8 mouse cellular contexts compared by ENCODE assay signal in genomic region chr1:171328839-171329432, GRCm38 (mm10). TPM values are rescaled to one million over a fixed set of nuclear protein-coding genes. Genes with fewer than 3 reads are reported as not detected.
A peak's percentile ranks its signal among the peaks of the same experiment; 100 is the strongest.
DNase-seq lines count a peak whose midpoint lies in the region; ATAC-seq and TF ChIP-seq lines count a peak whose summit lies in the region.

Gene Dedd (plus strand): TSS chr1:171329145.

- H3K27ac ChIP-seq in forebrain, embryonic 10.5 days = peak within 1 kb of the TSS; percentile 100
- H3K27ac ChIP-seq in heart, embryonic 15.5 days = peak within 1 kb of the TSS; percentile 100
- peak within 1 kb of the TSS; percentile 83 for H3K27ac ChIP-seq in liver, embryonic 14.5 days
- H3K27ac ChIP-seq in neural tube, embryonic 11.5 days (ENCODE audit: low read depth, low read length) = peak within 1 kb of the TSS; percentile 96
- peak within 1 kb of the TSS; percentile 99 for H3K27ac ChIP-seq in stomach, postnatal 0 days (replicated peaks)

- peak within 1 kb of the TSS; percentile 86 for H3K4me3 ChIP-seq in forebrain, embryonic 10.5 days
- H3K4me3 ChIP-seq in heart, embryonic 15.5 days = peak within 1 kb of the TSS; percentile 92
- H3K4me3 ChIP-seq in liver, embryonic 14.5 days (ENCODE audit: insufficient read depth in 1 of 2, low read depth in 2 of 2, low read length in 2 of 2) = peak within 1 kb of the TSS; percentile 73 to 82
- peak within 1 kb of the TSS; percentile 75 for H3K4me3 ChIP-seq in neural tube, embryonic 11.5 days (ENCODE audit: low read depth, low read length)
- peak within 1 kb of the TSS; percentile 88 for H3K4me3 ChIP-seq in stomach, postnatal 0 days (ENCODE audit: low read depth, low read length)

- H3K27me3 ChIP-seq in forebrain, embryonic 10.5 days (ENCODE audit: poor library complexity, severe bottlenecking) = no peaks in the 10 kb centered on the region
- H3K27me3 ChIP-seq in heart, embryonic 15.5 days = no peaks in the 10 kb centered on the region
- no peaks in the 10 kb centered on the region for H3K27me3 ChIP-seq in liver, embryonic 14.5 days (ENCODE audit: control insufficient read depth, insufficient read depth, low read length)
- H3K27me3 ChIP-seq in neural tube, embryonic 11.5 days (ENCODE audit: control insufficient read depth, insufficient read depth, low read length) = no peaks in the 10 kb centered on the region
- H3K27me3 ChIP-seq in stomach, postnatal 0 days (ENCODE audit: control insufficient read depth, insufficient read depth, low read length) = no peaks in the 10 kb centered on the region

- peaks cover 41% of the 10 kb centered on the region for H3K4me1 ChIP-seq in forebrain, embryonic 10.5 days
- H3K4me1 ChIP-seq in heart, embryonic 15.5 days (replicated peaks) = peaks cover 41% of the 10 kb centered on the region
- peaks cover 13 to 17% of the 10 kb centered on the region in 2 experiments for H3K4me1 ChIP-seq in liver, embryonic 14.5 days (replicated peaks; ENCODE audit: control insufficient read depth in 2 of 2, insufficient read depth in 2 of 2, low read length in 1 of 2)
- peaks cover 10% of the 10 kb centered on the region for H3K4me1 ChIP-seq in neural tube, embryonic 11.5 days (ENCODE audit: control insufficient read depth, insufficient read depth, low read length)
- H3K4me1 ChIP-seq in stomach, postnatal 0 days (replicated peaks; ENCODE audit: control insufficient read depth, insufficient read depth) = 0 out of 2 replicates have a peak, but pooled peaks cover 4% of the 10 kb centered on the region

- H3K9me3 ChIP-seq in forebrain, embryonic 10.5 days = no peaks in the 10 kb centered on the region
- no peaks in the 10 kb centered on the region for H3K9me3 ChIP-seq in heart, embryonic 15.5 days (replicated peaks)
- H3K9me3 ChIP-seq in liver, embryonic 14.5 days (ENCODE audit: control insufficient read depth, low read length) = no peaks in the 10 kb centered on the region
- no peaks in the 10 kb centered on the region for H3K9me3 ChIP-seq in neural tube, embryonic 11.5 days (ENCODE audit: control insufficient read depth, low read length)
- H3K9me3 ChIP-seq in stomach, postnatal 0 days (ENCODE audit: control insufficient read depth, low read length) = no peaks in the 10 kb centered on the region

- peak; percentile 86 to 87 for DNase-seq in CD8-positive naive resting alpha-beta T cell, adult 2 months (ENCODE audit: low read depth in 2 of 2, low spot score in 2 of 2)
- peak; percentile 77 for DNase-seq in c-Kit-positive CD71-negative TER-119-negative erythroid progenitor cells, embryonic 14.5 days (ENCODE audit: low read depth)
- DNase-seq in forebrain, embryonic 10.5 days (ENCODE audit: extremely low spot score, low spot score) = peak; percentile 93
- DNase-seq in kidney, postnatal 25 days = peak; percentile 90 to 97
- DNase-seq in liver, embryonic 14.5 days (ENCODE audit: low read depth in 3 of 3, low spot score in 3 of 3) = peak; percentile 73 to 78 (median 74)
- peak; percentile 92 for DNase-seq in neural tube, embryonic 11.5 days (ENCODE audit: low spot score)
- DNase-seq in stomach, postnatal 0 days (ENCODE audit: low spot score) = peak; percentile 94

- H3K4me2 ChIP-seq in heart, embryonic 15.5 days = peak within 1 kb of the TSS; percentile 70
- peak within 1 kb of the TSS; percentile 84 for H3K4me2 ChIP-seq in liver, embryonic 14.5 days (ENCODE audit: low read depth)
- H3K4me2 ChIP-seq in neural tube, embryonic 11.5 days (ENCODE audit: low read depth) = peak within 1 kb of the TSS; percentile 83
- peak within 1 kb of the TSS; percentile 84 for H3K4me2 ChIP-seq in stomach, postnatal 0 days (replicated peaks; ENCODE audit: low read depth)

- ATAC-seq in heart, embryonic 15.5 days (replicated peaks; ENCODE audit: insufficient number of reproducible peaks, insufficient read depth, low FRiP score, low read depth) = peak; percentile 92
- peak; percentile 86 for ATAC-seq in liver, embryonic 14.5 days (ENCODE audit: insufficient read depth)
- ATAC-seq in neural tube, embryonic 11.5 days (ENCODE audit: insufficient read depth, low FRiP score, low TSS enrichment) = peak; percentile 93
- peak; percentile 95 for ATAC-seq in stomach, postnatal 0 days (ENCODE audit: low FRiP score, low TSS enrichment)

- H3K9ac ChIP-seq in heart, embryonic 15.5 days = peak within 1 kb of the TSS; percentile 97
- H3K9ac ChIP-seq in liver, embryonic 14.5 days (replicated peaks) = peak within 1 kb of the TSS; percentile 96
- peak within 1 kb of the TSS; percentile 92 for H3K9ac ChIP-seq in neural tube, embryonic 11.5 days (ENCODE audit: low read length)
- peak within 1 kb of the TSS; percentile 93 for H3K9ac ChIP-seq in stomach, postnatal 0 days (ENCODE audit: low read length)

- no peak for TF ChIP-seq EP300 in liver, embryonic 14.5 days (IDR thresholded peaks at IDR 0.05; ENCODE audit: low read depth)
- no peak for TF ChIP-seq EP300 in stomach, postnatal 0 days (optimal IDR thresholded peaks at IDR 0.05)

- under 1% methylated on average over 48 of the region's 48 CpGs for WGBS in forebrain, embryonic 10.5 days
- WGBS in heart, embryonic 15.5 days = under 1% methylated on average over 48 of the region's 48 CpGs
- under 1% methylated on average over 48 of the region's 48 CpGs for WGBS in liver, embryonic 14.5 days (ENCODE audit: insufficient replicate concordance)
- under 1% methylated on average over 46 of the region's 48 CpGs for WGBS in neural tube, embryonic 11.5 days
- WGBS in stomach, postnatal 0 days = under 1% methylated on average over 37 of the region's 48 CpGs

- no peak; the same call in 1 of the 2 replicates for TF ChIP-seq CTCF in liver, embryonic 14.5 days (IDR thresholded peaks at IDR 0.05; ENCODE audit: low read depth)
- TF ChIP-seq CTCF in stomach, postnatal 0 days (IDR thresholded peaks at IDR 0.05; ENCODE audit: low read depth) = peak; percentile 43

- H3K36me3 ChIP-seq in forebrain, embryonic 10.5 days (replicated peaks) = peaks cover 24% of the 10 kb centered on the region; the same call in 1 of the 2 replicates
- 0 out of 2 replicates have a peak, but pooled peaks cover 3% of the 10 kb centered on the region for H3K36me3 ChIP-seq in heart, embryonic 15.5 days
- H3K36me3 ChIP-seq in liver, embryonic 14.5 days (replicated peaks; ENCODE audit: control insufficient read depth, insufficient read depth, low read depth) = no peaks in the 10 kb centered on the region
- no peaks in the 10 kb centered on the region for H3K36me3 ChIP-seq in neural tube, embryonic 11.5 days (ENCODE audit: control insufficient read depth, insufficient read depth, low read length)
- no peaks in the 10 kb centered on the region; the same call in 1 of the 2 replicates for H3K36me3 ChIP-seq in stomach, postnatal 0 days (ENCODE audit: control insufficient read depth, insufficient read depth, low read length)

RNA-seq across cellular contexts. Expression of gene Dedd, which starts in this region (rescaled TPM):
- polyA plus RNA-seq in forebrain, embryonic 10.5 days (2016; fragmentation: Nextera tagmentation; extraction: Ambion mirVana) = 41.8 and 46.5 TPM in 2 replicates
- polyA plus RNA-seq in heart, embryonic 15.5 days (2015; fragmentation: Nextera tagmentation; extraction: Ambion mirVana) = 33.9 and 37.7 TPM in 2 replicates
- 15.3 and 15.8 TPM in 2 replicates for polyA plus RNA-seq in liver, embryonic 14.5 days (2012; rRNA removed)
- 16.5 and 18.9 TPM in 2 replicates for polyA plus RNA-seq in liver, embryonic 14.5 days (2014; fragmentation: Nextera tagmentation; extraction: Ambion mirVana)
- polyA plus RNA-seq in neural tube, embryonic 11.5 days (2014; fragmentation: Nextera tagmentation; extraction: Ambion mirVana) = 50.4 and 57.6 TPM in 2 replicates
- 32.8 and 36.3 TPM in 2 replicates for polyA plus RNA-seq in stomach, postnatal 0 days (2015; fragmentation: Nextera tagmentation; extraction: Ambion mirVana)

Comparison
In these comparisons a context has a peak if more than half of its experiments do, and no peak if none do; other contexts are left out.
1. Peak in every context shown above with its lines: DNase-seq, ATAC-seq, H3K4me3 ChIP-seq and H3K27ac ChIP-seq.